Mouse (Mus musculus): ENCODE data around the gene Grid1. TPM values are rescaled to one million over a fixed set of nuclear protein-coding genes. Genes with fewer than 3 reads are reported as not detected.

Gene Grid1
- polyA plus RNA-seq, 1 experiment from 2014 or later = 0.24 TPM

DNA sequence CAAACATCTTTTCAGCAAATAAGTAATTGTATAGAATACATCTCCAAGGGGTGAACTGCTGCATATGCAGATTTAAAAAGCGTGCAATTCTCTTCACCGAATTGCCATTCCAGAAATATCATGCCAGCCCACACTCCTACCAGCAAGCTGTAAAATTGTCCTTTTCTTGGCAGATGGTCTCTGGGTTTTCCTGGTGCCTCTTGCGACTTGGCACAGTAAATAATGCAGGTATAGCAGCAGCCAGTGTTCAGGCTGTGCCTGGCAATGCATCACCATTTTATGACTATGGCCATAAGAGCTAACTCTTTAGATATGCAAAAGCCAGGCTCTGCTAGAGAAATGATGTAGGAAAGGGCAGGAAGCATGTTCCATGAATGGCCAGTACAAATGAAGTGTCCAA lies 734.4 kb downstream of the Grid1 start:
- H3K27me3 ChIP-seq (ENCODE audit: poor library complexity, severe bottlenecking) = no peaks in the 10 kb centered on the region
- H3K9me3 ChIP-seq = no peaks in the 10 kb centered on the region
- no peaks in the 10 kb centered on the region for H3K36me3 ChIP-seq (replicated peaks)
- H3K4me3 ChIP-seq = no peak overlapping the region
- H3K27ac ChIP-seq = no peak overlapping the region
- no peak for DNase-seq (ENCODE audit: extremely low spot score, low spot score)
- H3K4me1 ChIP-seq = no peaks in the 10 kb centered on the region
- WGBS = 85% methylated on average over 3 of the region's 3 CpGs

DNA sequence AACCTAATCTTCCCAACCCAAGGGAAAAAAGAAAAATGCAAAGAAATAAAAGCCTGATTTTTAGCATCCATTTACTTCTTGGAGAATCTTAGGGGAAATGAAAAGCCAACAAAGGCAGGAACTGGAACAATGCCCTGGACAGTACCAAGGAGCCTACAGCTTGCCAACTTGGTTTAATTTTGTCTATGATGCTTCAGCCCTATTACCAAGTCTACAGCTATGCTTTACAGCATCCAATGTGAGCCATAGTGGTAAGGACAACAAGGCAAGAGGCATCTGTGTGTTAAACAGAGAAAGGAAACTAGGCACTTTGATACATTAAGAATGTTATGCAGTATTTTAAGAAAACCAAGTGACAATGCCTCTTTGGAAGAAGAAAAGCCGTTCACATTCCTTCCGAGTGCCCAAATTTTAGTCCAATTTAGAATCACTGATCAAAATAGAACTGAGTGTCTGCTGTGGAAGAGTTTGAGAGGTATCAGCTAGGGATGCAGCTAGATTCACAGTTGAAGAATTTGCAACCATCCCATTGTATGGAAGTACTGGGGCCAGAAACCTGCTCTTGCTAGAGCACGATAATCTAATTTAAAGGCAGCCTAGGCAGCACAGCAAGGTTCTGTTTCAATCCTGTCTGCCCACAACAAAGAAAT lies 741.5 kb downstream of the Grid1 start:
- Histone ChIP-seq H3K4me3 (no peak overlapping the region), H3K27me3 (ENCODE audit: poor library complexity, severe bottlenecking) (no peaks in the 10 kb centered on the region), H3K36me3 (replicated peaks) (no peaks in the 10 kb centered on the region), H3K4me1 (no peaks in the 10 kb centered on the region), H3K9me3 (no peaks in the 10 kb centered on the region), H3K27ac (no peak overlapping the region)
- DNase-seq (ENCODE audit: extremely low spot score, low spot score) = no peak
- WGBS = 91% methylated on average over 3 of the region's 3 CpGs

GRCm38 (mm10) chr14:35572991-35573502 lies 753.1 kb downstream of the Grid1 start:
- no peak overlapping the region for H3K4me3 ChIP-seq
- 92% methylated on average over 4 of the region's 4 CpGs for WGBS

GRCm38 (mm10) chr14:35574489-35574888 lies 754.6 kb downstream of the Grid1 start:
- Histone ChIP-seq H3K36me3 (replicated peaks) (no peaks in the 10 kb centered on the region), H3K4me1 (peaks cover 2% of the 10 kb centered on the region; the same call in 1 of the 2 replicates), H3K27ac (no peak overlapping the region), H3K9me3 (no peaks in the 10 kb centered on the region), H3K27me3 (ENCODE audit: poor library complexity, severe bottlenecking) (no peaks in the 10 kb centered on the region), H3K4me3 (no peak overlapping the region)
- DNase-seq (ENCODE audit: extremely low spot score, low spot score) = no peak
- WGBS = 79% methylated on average over 2 of the region's 2 CpGs

More at GRCm38 (mm10) chr14:35572991-35573502, 753.1 kb downstream of the Grid1 start:
- Histone ChIP-seq H3K9me3 (no peaks in the 10 kb centered on the region), H3K27ac (no peak overlapping the region), H3K4me1 (peaks cover 2% of the 10 kb centered on the region; the same call in 1 of the 2 replicates), H3K36me3 (replicated peaks) (no peaks in the 10 kb centered on the region), H3K27me3 (ENCODE audit: poor library complexity, severe bottlenecking) (no peaks in the 10 kb centered on the region)
- DNase-seq (ENCODE audit: extremely low spot score, low spot score) = no peak

DNA sequence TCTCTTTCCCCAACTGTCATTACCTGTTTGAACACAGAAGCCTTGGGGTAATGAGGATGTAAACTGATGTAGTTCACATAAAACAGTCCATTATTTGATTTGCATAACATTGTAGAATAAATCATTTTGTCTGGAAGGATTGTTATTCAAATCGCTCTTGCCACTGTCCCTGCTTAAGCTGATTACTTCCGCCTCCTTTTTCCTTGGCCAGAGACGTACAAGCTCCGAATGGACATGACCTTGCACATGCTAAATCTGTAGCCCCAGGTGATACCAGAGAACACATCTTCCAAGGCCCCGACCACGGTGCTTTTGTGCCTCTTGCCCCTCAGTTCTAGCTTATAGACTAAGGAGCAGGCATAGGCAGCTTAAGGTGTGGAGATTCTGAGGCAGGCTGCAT lies 755.4 kb downstream of the Grid1 start:
- DNase-seq (ENCODE audit: extremely low spot score, low spot score) = no peak
- H3K27me3 ChIP-seq (ENCODE audit: poor library complexity, severe bottlenecking) = no peaks in the 10 kb centered on the region
- H3K36me3 ChIP-seq (replicated peaks) = no peaks in the 10 kb centered on the region
- H3K9me3 ChIP-seq = no peaks in the 10 kb centered on the region
- H3K4me1 ChIP-seq = peaks cover 2% of the 10 kb centered on the region; the same call in 1 of the 2 replicates
- 69% methylated on average over 6 of the region's 6 CpGs for WGBS
- H3K27ac ChIP-seq = no peak overlapping the region
- H3K4me3 ChIP-seq = no peak overlapping the region

- H3K9me3 ChIP-seq = peaks cover 4% of the 10 kb centered on the region
- WGBS = 87% methylated on average over 5 of the region's 5 CpGs
- no peaks in the 10 kb centered on the region for H3K27me3 ChIP-seq (ENCODE audit: poor library complexity, severe bottlenecking)
Observed at GRCm38 (mm10) chr14:35625749-35626148, 805.8 kb downstream of the Grid1 start.

More at GRCm38 (mm10) chr14:35625749-35626148, 805.8 kb downstream of the Grid1 start:
- Histone ChIP-seq H3K36me3 (replicated peaks) (no peaks in the 10 kb centered on the region), H3K4me3 (no peak overlapping the region), H3K4me1 (no peaks in the 10 kb centered on the region), H3K27ac (no peak overlapping the region)
- DNase-seq (ENCODE audit: extremely low spot score, low spot score) = no peak

MicroRNA genes within 50 kb of the gene (microRNA counts, 519-probe panel; counts per million panel counts)
- 341 counts per million, percentile 65 among the panel's probes with 10 or more counts for microRNA mmu-miR-346

Small RNA genes lying within 50 kb of the gene (microRNA-seq; reads per million reads assigned to microRNA genes)
- gene Mir346 = 48.2 reads per million, percentile 41 among the genes with 10 or more reads in this experiment

Other genes starting within 250 kb of the Grid1 start
- gene Ldb3, start 231.4 kb upstream of the Grid1 start, polyA plus RNA-seq (2016; fragmentation: Nextera tagmentation; extraction: Ambion mirVana) = 0.05 and 0.06 TPM in 2 replicates
- 0.47 and 1.0 TPM in 2 replicates for gene Opn4, start 220.0 kb upstream of the Grid1 start, polyA plus RNA-seq (2016; fragmentation: Nextera tagmentation; extraction: Ambion mirVana)
- 25.7 and 26.3 TPM in 2 replicates for gene Wapl, start 146.2 kb upstream of the Grid1 start, polyA plus RNA-seq (2016; fragmentation: Nextera tagmentation; extraction: Ambion mirVana)

Data from forebrain, embryonic 10.5 days (tissue).